Mouse (Mus musculus): ENCODE data around the gene Cnnm4. TPM values are rescaled to one million over a fixed set of nuclear protein-coding genes. Genes with fewer than 3 reads are reported as not detected.

Gene Cnnm4
- polyA plus RNA-seq, 1 experiment from 2014 or later, result 11.6 TPM

DNA sequence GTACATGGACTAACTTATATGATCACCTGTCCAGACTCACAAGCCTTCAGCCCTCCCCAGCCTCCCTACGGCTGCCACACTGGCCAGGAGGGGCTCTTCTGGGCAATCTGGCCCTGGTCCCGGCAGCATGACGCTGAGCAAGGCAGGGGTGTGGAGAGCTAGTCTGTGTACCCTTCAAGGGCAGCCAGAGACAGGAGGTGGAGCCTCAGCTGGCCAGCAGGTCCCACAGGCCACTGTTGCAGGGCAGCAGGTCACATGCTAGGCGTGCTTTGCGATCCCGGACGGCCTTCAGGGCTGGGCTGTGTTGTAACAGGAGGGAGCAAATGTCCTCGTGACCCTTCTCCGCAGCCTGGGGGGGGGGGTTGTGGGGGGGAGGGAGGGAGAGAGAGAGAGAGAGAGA is 67.8 kb downstream of the Cnnm4 start, which contains the start of gene Gm42417:
TSS of gene Gm42417 (minus strand) at position 244 of the 400 bp plus-strand sequence.
- H3K27me3 ChIP-seq (ENCODE audit: control insufficient read depth, insufficient read depth, low read length), result no peaks in the 10 kb centered on the region
- H3K36me3 ChIP-seq (ENCODE audit: control insufficient read depth, insufficient read depth, low read length), result peaks cover 5% of the 10 kb centered on the region; the same call in 1 of the 2 replicates
- no peak within 1 kb of the TSS for H3K27ac ChIP-seq (ENCODE audit: low read depth, low read length)
- H3K4me2 ChIP-seq, result no peak within 1 kb of the TSS
- H3K9ac ChIP-seq (ENCODE audit: low read length), result no peak within 1 kb of the TSS
- H3K9me3 ChIP-seq (ENCODE audit: control insufficient read depth, low read length), result no peaks in the 10 kb centered on the region
- no peaks in the 10 kb centered on the region for H3K4me1 ChIP-seq (ENCODE audit: control insufficient read depth, insufficient read depth, low read length)
- no peak for DNase-seq (ENCODE audit: low spot score, missing footprints)
- no peak within 1 kb of the TSS for H3K4me3 ChIP-seq (ENCODE audit: low read depth, low read length)
- WGBS, result 67% methylated on average over 9 of the region's 9 CpGs
- ATAC-seq (ENCODE audit: low FRiP score), result no peak

DNA sequence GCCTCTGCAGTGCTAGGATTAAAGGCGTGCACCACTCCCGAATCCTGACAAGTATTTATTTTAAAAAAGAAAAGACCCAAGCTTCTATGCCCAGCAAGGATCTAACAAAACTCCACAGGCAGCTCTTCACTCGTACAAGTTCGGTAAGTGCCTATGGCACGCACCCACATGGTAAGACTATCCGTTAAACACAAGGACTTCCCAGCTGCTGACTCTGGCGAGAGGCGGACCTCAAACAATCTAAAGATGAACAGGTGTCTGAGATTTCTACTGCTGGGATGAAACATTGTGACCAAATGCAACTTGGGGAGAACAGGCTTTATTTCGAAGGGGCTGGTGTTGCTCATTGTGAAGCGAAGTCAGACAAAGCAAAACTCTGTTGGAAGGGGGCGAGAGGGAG is 68.7 kb downstream of the Cnnm4 start:
- ATAC-seq (ENCODE audit: low FRiP score) (no peak), DNase-seq (ENCODE audit: low spot score, missing footprints) (no peak)
- Histone ChIP-seq H3K9me3 (ENCODE audit: control insufficient read depth, low read length) (no peaks in the 10 kb centered on the region), H3K4me1 (ENCODE audit: control insufficient read depth, insufficient read depth, low read length) (no peaks in the 10 kb centered on the region), H3K4me2 (no peak overlapping the region), H3K4me3 (ENCODE audit: low read depth, low read length) (no peak overlapping the region), H3K9ac (ENCODE audit: low read length) (no peak overlapping the region), H3K27ac (ENCODE audit: low read depth, low read length) (no peak overlapping the region), H3K27me3 (ENCODE audit: control insufficient read depth, insufficient read depth, low read length) (no peaks in the 10 kb centered on the region), H3K36me3 (ENCODE audit: control insufficient read depth, insufficient read depth, low read length) (peaks cover 5% of the 10 kb centered on the region; the same call in 1 of the 2 replicates)
- WGBS, result 93% methylated on average over 11 of the region's 11 CpGs

DNA sequence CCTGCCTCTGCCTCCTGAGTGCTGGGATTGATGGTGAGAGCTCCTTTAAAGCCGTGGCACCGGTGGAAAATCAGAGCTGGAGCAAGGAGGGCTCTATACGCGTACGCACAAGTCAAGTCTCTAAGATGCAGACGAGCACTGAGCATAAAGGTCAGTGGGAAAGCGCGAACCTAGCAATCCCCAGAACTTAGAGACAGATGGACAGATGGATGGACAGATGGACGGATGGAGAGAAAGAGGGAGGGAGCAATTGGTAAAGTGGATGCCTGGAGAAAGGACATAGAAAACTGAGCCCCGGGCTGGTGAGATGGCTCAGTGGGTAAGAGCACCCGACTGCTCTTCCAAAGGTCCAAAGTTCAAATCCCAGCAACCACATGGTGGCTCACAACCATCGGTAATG is 69.4 kb downstream of the Cnnm4 start:
- WGBS, result 95% methylated on average over 12 of the region's 12 CpGs
- Histone ChIP-seq H3K9ac (ENCODE audit: low read length) (no peak overlapping the region), H3K27me3 (ENCODE audit: control insufficient read depth, insufficient read depth, low read length) (no peaks in the 10 kb centered on the region), H3K4me2 (no peak overlapping the region), H3K27ac (ENCODE audit: low read depth, low read length) (no peak overlapping the region), H3K4me3 (ENCODE audit: low read depth, low read length) (no peak overlapping the region), H3K36me3 (ENCODE audit: control insufficient read depth, insufficient read depth, low read length) (peaks cover 5% of the 10 kb centered on the region; the same call in 1 of the 2 replicates), H3K4me1 (ENCODE audit: control insufficient read depth, insufficient read depth, low read length) (no peaks in the 10 kb centered on the region), H3K9me3 (ENCODE audit: control insufficient read depth, low read length) (no peaks in the 10 kb centered on the region)
- DNase-seq (ENCODE audit: low spot score, missing footprints) (no peak), ATAC-seq (ENCODE audit: low FRiP score) (no peak)

DNA sequence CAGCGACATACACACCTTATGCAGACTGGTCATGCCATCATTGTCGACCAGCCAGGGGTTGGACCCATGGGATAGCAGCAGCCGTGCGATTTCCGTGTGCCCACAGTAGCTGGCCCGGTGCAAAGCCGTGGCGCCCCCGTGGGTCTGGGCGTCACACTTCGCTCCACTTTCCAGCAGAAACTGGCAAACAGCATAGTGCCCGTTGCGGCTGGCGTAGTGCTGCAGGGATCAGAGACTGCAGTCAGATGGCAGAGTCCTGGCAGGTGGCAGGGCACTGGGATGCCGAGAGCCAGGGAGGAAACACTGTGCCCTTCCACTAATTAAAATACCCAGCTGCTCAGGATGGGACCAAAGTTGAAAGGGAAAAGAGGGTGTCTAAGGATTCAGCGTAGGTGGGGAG is 70.4 kb downstream of the Cnnm4 start:
- Histone ChIP-seq H3K4me3 (ENCODE audit: low read depth, low read length) (no peak overlapping the region), H3K27ac (ENCODE audit: low read depth, low read length) (no peak overlapping the region), H3K9ac (ENCODE audit: low read length) (no peak overlapping the region), H3K4me1 (ENCODE audit: control insufficient read depth, insufficient read depth, low read length) (peaks cover 6% of the 10 kb centered on the region), H3K4me2 (no peak overlapping the region), H3K27me3 (ENCODE audit: control insufficient read depth, insufficient read depth, low read length) (no peaks in the 10 kb centered on the region), H3K9me3 (ENCODE audit: control insufficient read depth, low read length) (no peaks in the 10 kb centered on the region), H3K36me3 (ENCODE audit: control insufficient read depth, insufficient read depth, low read length) (peaks cover 5% of the 10 kb centered on the region; the same call in 1 of the 2 replicates)
- ATAC-seq (ENCODE audit: low FRiP score) (no peak), DNase-seq (ENCODE audit: low spot score, missing footprints) (no peak)
- 96% methylated on average over 16 of the region's 16 CpGs for WGBS

- Histone ChIP-seq H3K4me3 (ENCODE audit: low read depth, low read length) (no peak overlapping the region), H3K4me2 (no peak overlapping the region), H3K9ac (ENCODE audit: low read length) (no peak overlapping the region), H3K36me3 (ENCODE audit: control insufficient read depth, insufficient read depth, low read length) (peaks cover 5% of the 10 kb centered on the region; the same call in 1 of the 2 replicates), H3K27me3 (ENCODE audit: control insufficient read depth, insufficient read depth, low read length) (no peaks in the 10 kb centered on the region), H3K9me3 (ENCODE audit: control insufficient read depth, low read length) (no peaks in the 10 kb centered on the region), H3K27ac (ENCODE audit: low read depth, low read length) (no peak overlapping the region), H3K4me1 (ENCODE audit: control insufficient read depth, insufficient read depth, low read length) (peaks cover 11% of the 10 kb centered on the region)
- no peak for DNase-seq (ENCODE audit: low spot score, missing footprints)
- WGBS, result 91% methylated on average over 9 of the region's 9 CpGs
- no peak for ATAC-seq (ENCODE audit: low FRiP score)
These were observed 71.5 kb downstream of the Cnnm4 start for GRCm38 (mm10) chr1:36542925-36543324.

- H3K4me1 ChIP-seq (ENCODE audit: control insufficient read depth, insufficient read depth, low read length), result peaks cover 16% of the 10 kb centered on the region
- peaks cover 17% of the 10 kb centered on the region for H3K36me3 ChIP-seq (ENCODE audit: control insufficient read depth, insufficient read depth, low read length)
- H3K27ac ChIP-seq (ENCODE audit: low read depth, low read length), result no peak overlapping the region
- WGBS, result 82% methylated on average over 2 of the region's 2 CpGs
- no peak overlapping the region for H3K9ac ChIP-seq (ENCODE audit: low read length)
- no peaks in the 10 kb centered on the region for H3K27me3 ChIP-seq (ENCODE audit: control insufficient read depth, insufficient read depth, low read length)
- no peaks in the 10 kb centered on the region for H3K9me3 ChIP-seq (ENCODE audit: control insufficient read depth, low read length)
- H3K4me2 ChIP-seq, result no peak overlapping the region
- no peak for DNase-seq (ENCODE audit: low spot score, missing footprints)
- no peak for ATAC-seq (ENCODE audit: low FRiP score)
- no peak overlapping the region for H3K4me3 ChIP-seq (ENCODE audit: low read depth, low read length)
These were observed 74.0 kb downstream of the Cnnm4 start for GRCm38 (mm10) chr1:36545382-36545781.

- DNase-seq (ENCODE audit: low spot score, missing footprints), result peak; percentile 88
- WGBS, result 69% methylated on average over 19 of the region's 19 CpGs
These were observed 74.6 kb downstream of the Cnnm4 start for GRCm38 (mm10) chr1:36545845-36546600.

DNA sequence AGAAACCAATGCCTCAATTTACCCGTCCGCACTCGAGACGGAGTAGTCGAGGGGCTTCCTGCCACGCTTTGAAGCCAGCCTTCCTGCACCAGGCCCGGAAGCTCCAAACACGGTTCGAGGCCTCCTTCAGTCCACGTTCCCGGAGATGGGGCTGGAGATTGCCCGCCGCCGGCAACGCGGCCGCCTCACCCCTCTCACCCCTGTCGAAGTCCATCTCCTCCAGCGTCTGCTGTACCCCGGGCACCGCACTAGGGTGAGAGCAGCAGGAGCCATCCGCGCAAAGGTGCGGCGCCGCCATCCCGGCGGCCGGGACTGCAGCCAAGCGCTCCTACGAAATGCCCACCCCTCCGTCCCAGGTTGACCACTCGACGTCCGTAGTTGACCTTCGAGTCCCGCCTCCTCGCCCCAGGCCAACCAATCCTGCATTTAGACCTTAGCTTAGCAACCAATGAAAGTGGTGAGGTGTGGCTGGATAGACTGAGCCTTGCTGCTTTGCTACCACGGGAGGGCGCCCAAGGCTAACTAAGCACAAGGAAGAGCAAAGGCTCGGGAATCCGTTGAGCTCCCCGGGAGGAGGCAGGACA is 75.6 kb downstream of the Cnnm4 start, which contains the start of gene Ankrd39:
TSS of gene Ankrd39 (minus strand) at position 558 of the 584 bp plus-strand sequence.
- Histone ChIP-seq H3K4me1 (ENCODE audit: control insufficient read depth, insufficient read depth, low read length) (peaks cover 16% of the 10 kb centered on the region), H3K36me3 (ENCODE audit: control insufficient read depth, insufficient read depth, low read length) (peaks cover 22% of the 10 kb centered on the region), H3K4me2 (peak within 1 kb of the TSS; percentile 68), H3K4me3 (ENCODE audit: low read depth, low read length) (peak within 1 kb of the TSS; percentile 64), H3K9ac (ENCODE audit: low read length) (peak within 1 kb of the TSS; percentile 80), H3K9me3 (ENCODE audit: control insufficient read depth, low read length) (no peaks in the 10 kb centered on the region), H3K27me3 (ENCODE audit: control insufficient read depth, insufficient read depth, low read length) (no peaks in the 10 kb centered on the region), H3K27ac (ENCODE audit: low read depth, low read length) (peak within 1 kb of the TSS; percentile 60)
- DNase-seq (ENCODE audit: low spot score, missing footprints) (peak; percentile 98), ATAC-seq (ENCODE audit: low FRiP score) (peak; percentile 99)
- under 1% methylated on average over 43 of the region's 43 CpGs for WGBS

More at GRCm38 (mm10) chr1:36545845-36546600, 74.6 kb downstream of the Cnnm4 start:
- Histone ChIP-seq H3K9ac (ENCODE audit: low read length) (peak overlapping the region; percentile 80; the same call in 1 of the 2 replicates), H3K27ac (ENCODE audit: low read depth, low read length) (no peak overlapping the region), H3K4me2 (peak overlapping the region; percentile 68), H3K9me3 (ENCODE audit: control insufficient read depth, low read length) (no peaks in the 10 kb centered on the region), H3K4me3 (ENCODE audit: low read depth, low read length) (peak overlapping the region; percentile 64), H3K4me1 (ENCODE audit: control insufficient read depth, insufficient read depth, low read length) (peaks cover 16% of the 10 kb centered on the region), H3K36me3 (ENCODE audit: control insufficient read depth, insufficient read depth, low read length) (peaks cover 18% of the 10 kb centered on the region), H3K27me3 (ENCODE audit: control insufficient read depth, insufficient read depth, low read length) (no peaks in the 10 kb centered on the region)
- ATAC-seq (ENCODE audit: low FRiP score), result no peak

DNA sequence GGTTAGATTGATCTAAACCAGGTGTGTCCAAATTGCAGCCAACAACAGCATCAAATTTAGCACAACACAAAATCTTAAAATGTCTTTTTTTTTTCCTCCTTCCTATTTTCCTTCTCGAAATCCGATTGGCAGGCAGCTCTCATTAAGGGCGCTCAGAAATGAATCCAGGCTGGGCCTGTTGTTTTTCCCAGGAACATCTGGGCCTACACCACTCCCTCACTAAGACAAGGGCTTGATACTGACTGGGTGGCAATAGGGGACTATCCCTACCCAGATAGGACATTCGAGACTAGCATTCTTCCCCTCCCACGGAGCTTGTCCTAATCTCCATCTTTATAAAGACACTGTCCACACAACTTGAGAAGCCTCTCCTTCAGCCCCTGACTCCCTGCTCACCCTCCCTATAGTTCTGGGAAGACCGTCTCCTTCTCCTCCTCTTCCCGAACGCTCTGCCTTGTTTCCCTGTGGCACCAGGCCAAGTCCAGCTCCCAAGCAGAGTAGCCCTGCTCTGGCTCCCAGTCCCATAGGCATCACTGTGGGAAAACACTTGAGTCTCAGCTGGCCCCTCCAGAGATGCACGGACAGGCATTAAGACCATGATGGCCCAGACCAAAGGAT is 76.7 kb downstream of the Cnnm4 start:
- Histone ChIP-seq H3K4me2 (no peak overlapping the region), H3K36me3 (ENCODE audit: control insufficient read depth, insufficient read depth, low read length) (peaks cover 34% of the 10 kb centered on the region), H3K27ac (ENCODE audit: low read depth, low read length) (peak overlapping the region; percentile 60; the same call in 1 of the 2 replicates), H3K4me3 (ENCODE audit: low read depth, low read length) (no peak overlapping the region), H3K4me1 (ENCODE audit: control insufficient read depth, insufficient read depth, low read length) (peaks cover 16% of the 10 kb centered on the region), H3K9ac (ENCODE audit: low read length) (no peak overlapping the region; the same call in 1 of the 2 replicates), H3K27me3 (ENCODE audit: control insufficient read depth, insufficient read depth, low read length) (no peaks in the 10 kb centered on the region), H3K9me3 (ENCODE audit: control insufficient read depth, low read length) (no peaks in the 10 kb centered on the region)
- ATAC-seq (ENCODE audit: low FRiP score) (no peak), DNase-seq (ENCODE audit: low spot score, missing footprints) (no peak)
- 47% methylated on average over 9 of the region's 9 CpGs for WGBS

All from midbrain, embryonic 11.5 days (tissue).